Mouse (Mus musculus): ENCODE data around the gene Nek1.

GRCm38 (mm10) chr8:61059143-61059542 is 66.1 kb downstream of the Nek1 start:
- TF ChIP-seq CTCF (IDR thresholded peaks at IDR 0.05; ENCODE audit: low read depth) = peak; percentile 67
- TF ChIP-seq EP300 (optimal IDR thresholded peaks at IDR 0.05) = no peak

All from stomach, postnatal 0 days (tissue).